Mouse (Mus musculus): ENCODE results near the gene Mif4gd. TPM values are rescaled to one million over a fixed set of nuclear protein-coding genes. Genes with fewer than 3 reads are reported as not detected.

The Mif4gd gene
- total and polyA plus RNA-seq, 3 experiments = 143 to 177 (median 174) TPM

- peak; percentile 99 for TF ChIP-seq ETS1 (conservative IDR thresholded peaks at IDR 0.05; ENCODE audit: low read depth, low read length)
Observed at GRCm38 (mm10) chr11:115630532-115631504, 18.0 kb upstream of the Mif4gd start (continued).

DNA sequence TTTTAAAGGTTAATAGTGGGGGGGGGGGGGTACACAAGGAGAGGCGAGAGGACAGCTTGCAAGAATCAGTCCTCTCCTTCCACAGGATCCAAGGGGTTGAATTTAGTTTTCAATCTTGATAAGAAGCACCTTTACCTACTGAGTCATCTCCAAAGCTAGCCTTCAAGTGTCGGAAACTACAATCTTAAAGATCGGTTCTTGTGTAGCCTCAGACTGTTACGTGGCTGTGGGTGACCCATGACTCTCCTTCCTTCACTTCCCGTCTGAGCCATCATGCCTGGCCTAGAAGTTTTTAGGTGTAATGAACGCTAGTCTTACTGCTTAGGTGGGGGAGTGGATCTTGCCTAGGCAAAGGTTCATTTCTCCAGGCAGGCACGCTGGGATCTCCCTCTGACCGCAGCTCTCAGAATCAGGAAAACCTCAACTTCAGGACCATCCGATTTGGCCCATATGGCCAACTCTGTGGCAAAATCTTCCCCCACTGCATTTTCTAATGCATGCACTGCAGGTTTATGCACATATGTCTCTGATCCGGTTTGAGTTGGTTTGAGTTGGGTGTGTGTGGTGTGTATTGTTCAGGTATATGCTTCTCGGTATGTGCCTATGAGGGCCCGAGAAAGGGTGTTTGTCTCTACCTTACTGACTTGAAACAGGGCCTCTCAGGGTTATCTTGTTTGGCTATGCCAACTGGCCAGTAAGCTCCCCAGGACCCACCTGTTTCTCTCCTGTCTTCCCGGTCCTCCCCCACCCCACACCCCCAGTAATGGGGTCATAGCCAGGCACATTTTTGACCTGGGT is 17.2 kb upstream of the Mif4gd start:
- peak overlapping the region; percentile 95 for H3K27ac ChIP-seq (ENCODE audit: insufficient read depth, low read depth)
- dilution Hi-C loops (cut with MboI; ENCODE audit: extremely low pct_ligation_motif_present, extremely low pct_unique_long_range_greater_than_20kb, low sequenced_read_pairs) = no loop called here
- TF ChIP-seq TCF12 (IDR thresholded peaks at IDR 0.05; ENCODE audit: low read depth, low read length) = peak; percentile 34; the same call in 1 of the 2 replicates
- TF ChIP-seq BHLHE40 (IDR thresholded peaks at IDR 0.05; ENCODE audit: low read depth, low read length) = peak; percentile 39; the same call in 1 of the 2 replicates
- TF ChIP-seq EP300 (IDR thresholded peaks at IDR 0.05; ENCODE audit: low read length) = peak; percentile 11; the same call in 1 of the 2 replicates
- no peak for TF ChIP-seq ZKSCAN1 (IDR thresholded peaks at IDR 0.05; ENCODE audit: borderline replicate concordance, low read depth, low read length)
- peak; percentile 13; the same call in 1 of the 2 replicates for TF ChIP-seq POLR2A (IDR thresholded peaks at IDR 0.05; ENCODE audit: low read depth, low read length)
- peak; percentile 72; the same call in 1 of the 2 replicates for TF ChIP-seq IRF4 (IDR thresholded peaks at IDR 0.05; ENCODE audit: low read depth, low read length)
- no peak for TF ChIP-seq MXI1 (IDR thresholded peaks at IDR 0.05; ENCODE audit: low read depth, low read length)
- no peak; the same call in 1 of the 2 replicates for TF ChIP-seq POLR2AphosphoS2 (IDR thresholded peaks at IDR 0.05; ENCODE audit: low read depth, low read length)
- no peak for TF ChIP-seq CTCF (conservative IDR thresholded peaks at IDR 0.05 in 1 of 2, IDR thresholded peaks at IDR 0.05 in 1 of 2; ENCODE audit: low read depth in 2 of 2, low read length in 2 of 2)
- TF ChIP-seq NELFE (IDR thresholded peaks at IDR 0.05; ENCODE audit: low read depth, low read length) = no peak
- TF ChIP-seq MAZ (IDR thresholded peaks at IDR 0.05; ENCODE audit: low read depth, low read length) = no peak
- TF ChIP-seq JUND (conservative IDR thresholded peaks at IDR 0.05; ENCODE audit: low read depth, low read length) = peak; percentile 42
- 0 out of 2 replicates have a peak, but pooled peaks have one; percentile 12 for TF ChIP-seq ETS1 (conservative IDR thresholded peaks at IDR 0.05; ENCODE audit: low read depth, low read length)
- peak; percentile 31; the same call in 1 of the 2 replicates for TF ChIP-seq JUN (IDR thresholded peaks at IDR 0.05; ENCODE audit: insufficient read depth, low read depth, low read length)

More for the DNA sequence above, 17.2 kb upstream of the Mif4gd start:
- no peak overlapping the region for H3K4me3 ChIP-seq (replicated peaks in 1 of 3; ENCODE audit: low read depth in 2 of 3, low read length in 2 of 3, poor library complexity in 1 of 3)
- H3K9ac ChIP-seq (ENCODE audit: insufficient read depth, low read depth) = peak overlapping the region; percentile 14
- peaks cover 31 to 54% of the 10 kb centered on the region in 2 experiments for H3K4me1 ChIP-seq (ENCODE audit: control insufficient read depth in 1 of 2, insufficient read depth in 2 of 2)
- H3K27me3 ChIP-seq (replicated peaks) = no peaks in the 10 kb centered on the region
- in situ Hi-C loops (cut with MboI; ENCODE audit: low pct_ligation_motif_present, low pct_unique_long_range_greater_than_20kb, low sequenced_read_pairs) = loop anchor here (25.0 kb wide), 1 partner anchor 782 kb away; the partner anchor contains the start of gene Rnf157
- DNase-seq (ENCODE audit: extremely low read depth) = peak; percentile 83
- H3K36me3 ChIP-seq (replicated peaks in 1 of 2; ENCODE audit: control insufficient read depth in 1 of 2, insufficient read depth in 1 of 2, low read length in 1 of 2) = peaks cover 3 to 13% of the 10 kb centered on the region in 2 experiments
- peaks cover 30% of the 10 kb centered on the region for H3K79me2 ChIP-seq (replicated peaks; ENCODE audit: control insufficient read depth, extremely low read depth, insufficient read depth, poor library complexity, severe bottlenecking)
- no peak overlapping the region; the same call in 1 of the 2 replicates for H3K4me2 ChIP-seq (ENCODE audit: insufficient read depth, low read depth, poor library complexity, severe bottlenecking)
- H3K9me3 ChIP-seq (replicated peaks; ENCODE audit: low read length) = no peaks in the 10 kb centered on the region

Measured in CH12.LX (cell line).